Mouse (Mus musculus) 416B (cell line): ENCODE results near the gene Sds.
"Not testable (repeated sequence)": the region's sequence is repeated elsewhere in the genome, so short reads cannot be mapped to it uniquely, and the experiment has no call there.

ENCODE experiments used
- DNase-seq: peaks from one replicate; pipeline ENCODE4 v3.0.0; 2011; ENCODE audit warnings: low read depth

Gene Sds

GRCm38 (mm10) chr5:120487844-120488243 is 11.5 kb downstream of the Sds start:
- no peak for DNase-seq

GRCm38 (mm10) chr5:120490679-120491192 is 14.4 kb downstream of the Sds start:
- DNase-seq = no peak

GRCm38 (mm10) chr5:120492437-120492836 is 16.1 kb downstream of the Sds start:
- no peak for DNase-seq

- DNase-seq = no peak
Observed at GRCm38 (mm10) chr5:120493440-120493839, 17.1 kb downstream of the Sds start.

- DNase-seq = no peak
Observed at GRCm38 (mm10) chr5:120493873-120494395, 17.6 kb downstream of the Sds start.

GRCm38 (mm10) chr5:120495064-120495702 is 18.9 kb downstream of the Sds start:
- no peak for DNase-seq

- no peak for DNase-seq
Observed at GRCm38 (mm10) chr5:120495703-120496226, 19.4 kb downstream of the Sds start.

GRCm38 (mm10) chr5:120497071-120497470 is 20.7 kb downstream of the Sds start:
- no peak for DNase-seq

- DNase-seq = no peak
Observed at GRCm38 (mm10) chr5:120499202-120499601, 22.9 kb downstream of the Sds start.

- not testable (repeated sequence) for DNase-seq
Observed at GRCm38 (mm10) chr5:120500609-120501008, 24.3 kb downstream of the Sds start.

- peak; percentile 45 for DNase-seq
Observed at GRCm38 (mm10) chr5:120502147-120502621, 25.9 kb downstream of the Sds start.

GRCm38 (mm10) chr5:120502675-120503143 is 26.4 kb downstream of the Sds start:
- DNase-seq = peak; percentile 28

- peak; percentile 84 for DNase-seq
Observed at GRCm38 (mm10) chr5:120503144-120503795, 26.9 kb downstream of the Sds start, which contains the start of gene Plbd2. Gene Plbd2 (minus strand): TSS chr5:120503625.

GRCm38 (mm10) chr5:120505368-120505767 is 29.0 kb downstream of the Sds start:
- DNase-seq = peak; percentile 89

GRCm38 (mm10) chr5:120505781-120506180 is 29.5 kb downstream of the Sds start:
- DNase-seq = no peak

- DNase-seq = no peak
Observed at GRCm38 (mm10) chr5:120506490-120506889, 30.2 kb downstream of the Sds start.

- no peak for DNase-seq
Observed at GRCm38 (mm10) chr5:120507311-120507710, 31.0 kb downstream of the Sds start.

- peak; percentile 97 for DNase-seq
Observed at GRCm38 (mm10) chr5:120510982-120511642, 34.8 kb downstream of the Sds start, which contains the start of gene Slc8b1. Gene Slc8b1 (plus strand): TSS chr5:120511168.

GRCm38 (mm10) chr5:120511643-120512220 is 35.4 kb downstream of the Sds start:
- peak; percentile 78 for DNase-seq

- DNase-seq = no peak
Observed at GRCm38 (mm10) chr5:120512911-120513555, 36.7 kb downstream of the Sds start.

GRCm38 (mm10) chr5:120514031-120514677 is 37.8 kb downstream of the Sds start:
- DNase-seq = no peak
